In the genomic region with DNA sequence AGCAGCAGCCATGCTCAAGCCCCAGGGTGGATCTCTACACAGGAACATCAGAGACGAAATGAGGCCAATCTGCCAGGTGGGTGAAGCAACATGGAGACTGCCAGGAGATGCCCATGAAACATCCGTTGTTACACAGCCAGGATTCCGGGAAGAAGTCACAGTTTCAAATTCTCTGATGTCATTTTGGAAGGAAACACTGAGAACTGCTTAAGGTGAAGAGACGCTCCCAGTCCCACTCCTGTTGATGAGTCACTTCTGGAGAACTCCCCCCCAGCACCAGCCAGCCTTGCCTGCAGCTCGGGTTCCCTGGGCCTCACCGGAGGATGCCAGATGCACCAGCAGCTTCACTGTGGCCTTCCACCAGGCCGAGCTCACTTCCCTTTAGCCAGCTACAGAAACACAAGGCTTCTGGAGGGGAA, we compare ENCODE assay signal across 9 mouse cellular contexts.
DNase-seq lines count a peak whose midpoint lies in the region; ATAC-seq lines count a peak whose summit lies in the region.
"Had no signal": no experiment of that assay in that cellular context is flagged by ENCODE, and none has a peak within 500 bp of the region (broad histone marks: within the 10 kb centered on the region; RNA-seq: fewer than 3 reads in every experiment).

No protein-coding gene starts in this region.

- no peak for DNase-seq in cerebellum, postnatal 4 days (ENCODE audit: low spot score in 2 of 2)
- no peak for DNase-seq in limb, embryonic 10.5 days (ENCODE audit: low spot score)
- DNase-seq in right cerebral cortex, postnatal 14 days: peak; percentile 20
- DNase-seq in yolk sac, embryonic 10.5 days (ENCODE audit: low spot score): no peak
- DNase-seq in ovary, adult 18-20 months (ENCODE audit: low spot score): no peak

- no peak overlapping the region for H3K4me3 ChIP-seq in limb, embryonic 12.5 days (replicated peaks)
- H3K4me3 ChIP-seq in limb, embryonic 10.5 days: no peak overlapping the region
- no peak overlapping the region for H3K4me3 ChIP-seq in embryonic facial prominence, embryonic 13.5 days

- no peak overlapping the region for H3K4me2 ChIP-seq in limb, embryonic 12.5 days
- H3K4me2 ChIP-seq in embryonic facial prominence, embryonic 13.5 days: no peak overlapping the region

- H3K9me3 ChIP-seq in limb, embryonic 12.5 days: no peaks in the 10 kb centered on the region
- H3K9me3 ChIP-seq in limb, embryonic 10.5 days (replicated peaks): no peaks in the 10 kb centered on the region
- no peaks in the 10 kb centered on the region for H3K9me3 ChIP-seq in embryonic facial prominence, embryonic 13.5 days

- H3K27me3 ChIP-seq in limb, embryonic 12.5 days: no peaks in the 10 kb centered on the region
- H3K27me3 ChIP-seq in limb, embryonic 10.5 days (ENCODE audit: low read depth, poor library complexity, severe bottlenecking): no peaks in the 10 kb centered on the region
- no peaks in the 10 kb centered on the region for H3K27me3 ChIP-seq in embryonic facial prominence, embryonic 13.5 days

- ATAC-seq in cerebellum, adult (ENCODE audit: insufficient number of reproducible peaks, low FRiP score, low TSS enrichment): peak; percentile 62
- ATAC-seq in limb, embryonic 12.5 days (ENCODE audit: insufficient number of reproducible peaks, insufficient read depth, low FRiP score, low TSS enrichment, low read depth): no peak
- ATAC-seq in embryonic facial prominence, embryonic 13.5 days (ENCODE audit: insufficient number of reproducible peaks, insufficient read depth, low FRiP score, low TSS enrichment, low read depth): no peak

- no peak overlapping the region for H3K9ac ChIP-seq in limb, embryonic 12.5 days (replicated peaks)
- no peak overlapping the region for H3K9ac ChIP-seq in embryonic facial prominence, embryonic 13.5 days
- H3K9ac ChIP-seq: liver, embryonic 14.5 days had no signal

- H3K4me1 ChIP-seq in limb, embryonic 12.5 days (replicated peaks): peaks cover 27% of the 10 kb centered on the region
- H3K4me1 ChIP-seq in limb, embryonic 10.5 days: peaks cover 11% of the 10 kb centered on the region; the same call in 1 of the 2 replicates
- peaks cover 39% of the 10 kb centered on the region for H3K4me1 ChIP-seq in embryonic facial prominence, embryonic 13.5 days

- no peaks in the 10 kb centered on the region for H3K36me3 ChIP-seq in limb, embryonic 12.5 days
- no peaks in the 10 kb centered on the region for H3K36me3 ChIP-seq in limb, embryonic 10.5 days
- H3K36me3 ChIP-seq in embryonic facial prominence, embryonic 13.5 days: 0 out of 2 replicates have a peak, but pooled peaks cover 4% of the 10 kb centered on the region

- 52% methylated on average over 7 of the region's 7 CpGs for WGBS in limb, embryonic 12.5 days
- 67% methylated on average over 7 of the region's 7 CpGs for WGBS in limb, embryonic 10.5 days
- WGBS in embryonic facial prominence, embryonic 13.5 days: 43% methylated on average over 7 of the region's 7 CpGs

- peak overlapping the region; percentile 7; the same call in 1 of the 2 replicates for H3K27ac ChIP-seq in limb, embryonic 12.5 days
- H3K27ac ChIP-seq in limb, embryonic 10.5 days: no peak overlapping the region
- peak overlapping the region; percentile 33 for H3K27ac ChIP-seq in embryonic facial prominence, embryonic 13.5 days
- H3K27ac ChIP-seq: liver, embryonic 14.5 days had no signal
